Mouse (Mus musculus) hindbrain, embryonic 16.5 days (tissue): ENCODE measurements around the gene Myo10. TPM values are rescaled to one million over a fixed set of nuclear protein-coding genes. Genes with fewer than 3 reads are reported as not detected.

ENCODE experiments used
- ATAC-seq: fragments of 200-750 bp; cut with Nextera tagmentation; 2 replicates; pipeline ENCODE4 v1.8.0; 2017; ENCODE audit warnings: moderate TSS enrichment, moderate library complexity
- H3K27ac ChIP-seq: fragments of 300-500 bp; sonication (generic); 2 replicates; pipeline ENCODE4 v1.5.1; 2014; ENCODE audit warnings: low read depth, mild to moderate bottlenecking, control low read depth, low read length, moderate library complexity
- H3K27me3 ChIP-seq: fragments of 300-500 bp; sonication (generic); replicated peaks from 2 replicates; pipeline ENCODE4 v1.6.1; 2014; ENCODE audit warnings: low read length; ENCODE audit not compliant: control insufficient read depth, insufficient read depth
- H3K36me3 ChIP-seq: fragments of 300-500 bp; sonication (generic); 2 replicates; pipeline ENCODE4 v1.6.1; 2014; ENCODE audit warnings: mild to moderate bottlenecking, low read length, moderate library complexity, mixed read lengths; ENCODE audit not compliant: control insufficient read depth, insufficient read depth
- H3K4me1 ChIP-seq: fragments of 300-500 bp; sonication (generic); 2 replicates; pipeline ENCODE4 v1.6.1; 2014; ENCODE audit warnings: low read depth, low read length; ENCODE audit not compliant: control insufficient read depth, insufficient read depth
- H3K4me2 ChIP-seq: fragments of 300-500 bp; sonication (generic); 2 replicates; pipeline ENCODE4 v1.6.1; 2014; ENCODE audit warnings: mild to moderate bottlenecking, low read length, control low read depth, moderate library complexity
- H3K4me3 ChIP-seq: fragments of 300-500 bp; sonication (generic); 2 replicates; pipeline ENCODE4 v1.5.1; 2014; ENCODE audit warnings: mild to moderate bottlenecking, low read length, control low read depth, moderate library complexity
- H3K9ac ChIP-seq: fragments of 300-500 bp; sonication (generic); 2 replicates; pipeline ENCODE4 v1.6.1; 2014; ENCODE audit warnings: low read depth, mild to moderate bottlenecking, control low read depth, low read length, moderate library complexity
- H3K9me3 ChIP-seq: fragments of 300-500 bp; sonication (generic); 2 replicates; pipeline ENCODE4 v1.6.1; 2014; ENCODE audit warnings: mild to moderate bottlenecking, low read length, moderate library complexity; ENCODE audit not compliant: control insufficient read depth
- WGBS: fragments of 180-500 bp; shearing (Covaris S2); extraction: QIAGEN DNeasy Blood & Tissue Kit; methylation state at CpG from one replicate; pipeline ENCODE4 v1.1.7; 2014; 5-methylcytosine and 5-hydroxymethylcytosine counted together
- polyA plus RNA-seq: library from polyadenylated mRNA; unstranded; fragments of >200 nt; fragmentation: Nextera tagmentation; extraction: Ambion mirVana; gene quantifications from 2 replicates; pipeline ENCODE4 v1.2.1, GENCODE M21; 2015

The Myo10 gene
- polyA plus RNA-seq, 1 experiment from 2014 or later: 26.2 TPM

DNA sequence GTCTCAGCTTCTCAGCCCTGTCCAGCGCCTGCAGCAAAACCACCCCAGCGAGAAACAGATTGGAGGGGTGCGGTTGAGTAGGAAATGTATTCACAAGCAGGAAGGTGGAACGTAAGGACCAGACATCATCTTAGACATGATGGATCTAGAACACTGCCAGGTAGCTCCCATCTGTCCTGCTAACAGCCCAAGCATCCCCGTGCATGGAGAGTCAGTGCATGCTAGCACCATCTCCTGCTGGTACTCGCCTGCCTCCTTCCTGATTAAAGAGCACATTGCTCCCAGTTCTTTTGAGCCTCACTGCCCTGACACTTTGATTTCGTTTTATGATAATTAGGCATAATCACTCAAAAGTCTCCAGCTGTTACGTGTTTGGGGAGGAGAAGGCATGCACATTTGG, 96.9 kb downstream of the Myo10 start:
- H3K4me3 ChIP-seq: no peak overlapping the region
- no peak overlapping the region for H3K27ac ChIP-seq
- no peak overlapping the region for H3K9ac ChIP-seq
- H3K9me3 ChIP-seq: no peaks in the 10 kb centered on the region
- no peaks in the 10 kb centered on the region for H3K27me3 ChIP-seq
- ATAC-seq: no peak
- no peaks in the 10 kb centered on the region for H3K36me3 ChIP-seq
- 68% methylated on average over 8 of the region's 8 CpGs for WGBS
- H3K4me1 ChIP-seq: peaks cover 11% of the 10 kb centered on the region
- H3K4me2 ChIP-seq: no peak overlapping the region

DNA sequence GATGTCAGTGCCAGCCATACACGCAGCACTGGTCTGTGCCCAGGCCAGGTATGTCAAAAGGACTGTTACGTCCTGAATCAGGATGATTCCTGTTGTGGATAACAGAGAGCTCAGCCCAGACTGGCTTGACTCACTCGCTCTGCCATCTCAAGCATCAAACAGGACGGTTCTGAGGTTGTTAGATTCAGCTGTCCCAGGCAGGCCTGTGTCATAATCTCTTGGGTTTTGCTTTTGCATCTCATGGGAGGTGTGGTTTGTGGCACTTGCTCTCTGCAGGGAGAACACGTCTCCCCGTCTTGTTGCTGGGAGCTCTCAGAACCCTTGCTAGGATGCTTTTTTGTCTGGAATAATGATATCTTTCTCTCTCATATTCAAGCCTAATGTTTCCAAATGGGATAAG, 97.9 kb downstream of the Myo10 start:
- Histone ChIP-seq H3K9me3 (no peaks in the 10 kb centered on the region), H3K4me3 (no peak overlapping the region), H3K9ac (no peak overlapping the region), H3K4me1 (peaks cover 8% of the 10 kb centered on the region), H3K27me3 (no peaks in the 10 kb centered on the region), H3K4me2 (no peak overlapping the region), H3K36me3 (no peaks in the 10 kb centered on the region), H3K27ac (no peak overlapping the region)
- WGBS: 85% methylated on average over 6 of the region's 6 CpGs
- ATAC-seq: no peak

- no peak for ATAC-seq
- Histone ChIP-seq H3K4me2 (no peak overlapping the region), H3K4me1 (no peaks in the 10 kb centered on the region; the same call in 1 of the 2 replicates), H3K9ac (no peak overlapping the region), H3K4me3 (no peak overlapping the region), H3K36me3 (no peaks in the 10 kb centered on the region), H3K27me3 (no peaks in the 10 kb centered on the region), H3K27ac (no peak overlapping the region), H3K9me3 (no peaks in the 10 kb centered on the region)
- 64% methylated on average over 12 of the region's 12 CpGs for WGBS
Measured at GRCm38 (mm10) chr15:25723281-25724113, 101.2 kb downstream of the Myo10 start.

GRCm38 (mm10) chr15:25724549-25724948, 102.2 kb downstream of the Myo10 start:
- WGBS: 92% methylated on average over 6 of the region's 6 CpGs
- Histone ChIP-seq H3K4me3 (no peak overlapping the region), H3K27me3 (no peaks in the 10 kb centered on the region), H3K4me1 (no peaks in the 10 kb centered on the region; the same call in 1 of the 2 replicates), H3K27ac (no peak overlapping the region), H3K9me3 (no peaks in the 10 kb centered on the region), H3K36me3 (no peaks in the 10 kb centered on the region), H3K9ac (no peak overlapping the region), H3K4me2 (no peak overlapping the region)
- no peak for ATAC-seq

DNA sequence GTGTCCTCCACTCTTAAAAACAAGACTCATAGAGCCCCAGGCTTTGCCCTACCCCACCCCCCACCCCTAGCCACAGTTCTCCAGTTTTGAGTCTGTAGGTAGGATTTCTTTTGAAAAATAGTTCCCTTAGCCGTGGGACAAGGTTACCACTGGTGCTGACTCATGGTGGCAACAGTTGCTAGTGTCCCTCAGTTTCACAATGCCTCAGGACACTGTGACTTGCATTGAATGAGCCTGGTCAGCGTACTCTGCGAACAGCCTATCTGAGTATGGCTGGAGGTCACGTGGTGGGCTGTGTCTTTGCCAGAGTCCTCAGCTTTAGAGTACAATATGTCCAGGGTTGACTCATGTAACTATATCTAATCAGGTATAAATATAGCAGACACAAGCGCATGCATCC, 104.5 kb downstream of the Myo10 start:
- 0 out of 2 replicates have a peak, but pooled peaks have one; percentile 30 for ATAC-seq
- 81% methylated on average over 5 of the region's 5 CpGs for WGBS
- Histone ChIP-seq H3K36me3 (no peaks in the 10 kb centered on the region), H3K4me3 (no peak overlapping the region), H3K27ac (no peak overlapping the region), H3K4me2 (no peak overlapping the region), H3K4me1 (no peaks in the 10 kb centered on the region; the same call in 1 of the 2 replicates), H3K9me3 (no peaks in the 10 kb centered on the region), H3K9ac (no peak overlapping the region), H3K27me3 (no peaks in the 10 kb centered on the region)

DNA sequence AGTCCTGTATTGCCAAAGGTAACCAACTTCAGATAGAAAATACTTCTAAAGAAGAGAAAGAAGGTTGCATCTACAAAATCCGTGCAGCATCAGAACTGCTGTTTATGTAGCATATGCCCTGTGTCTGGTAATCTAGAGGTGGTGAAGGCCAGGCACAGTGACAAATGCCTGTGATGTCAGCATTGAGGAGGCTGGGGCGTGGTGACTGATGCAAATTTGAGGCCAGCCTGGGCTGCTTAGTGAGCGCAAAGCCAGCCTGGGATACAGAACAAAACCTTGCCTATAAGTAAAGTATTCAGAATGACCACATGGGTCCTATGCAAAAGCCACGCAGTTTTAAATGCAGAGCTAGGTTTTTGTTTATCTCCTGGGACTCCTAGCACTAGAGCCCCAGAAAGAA, 106.2 kb downstream of the Myo10 start:
- no peaks in the 10 kb centered on the region for H3K36me3 ChIP-seq
- no peak overlapping the region for H3K4me2 ChIP-seq
- WGBS: 62% methylated on average over 4 of the region's 4 CpGs
- H3K4me3 ChIP-seq: no peak overlapping the region
- no peak for ATAC-seq
- no peaks in the 10 kb centered on the region for H3K9me3 ChIP-seq
- H3K9ac ChIP-seq: no peak overlapping the region
- no peak overlapping the region for H3K27ac ChIP-seq
- no peaks in the 10 kb centered on the region for H3K27me3 ChIP-seq
- H3K4me1 ChIP-seq: no peaks in the 10 kb centered on the region; the same call in 1 of the 2 replicates

DNA sequence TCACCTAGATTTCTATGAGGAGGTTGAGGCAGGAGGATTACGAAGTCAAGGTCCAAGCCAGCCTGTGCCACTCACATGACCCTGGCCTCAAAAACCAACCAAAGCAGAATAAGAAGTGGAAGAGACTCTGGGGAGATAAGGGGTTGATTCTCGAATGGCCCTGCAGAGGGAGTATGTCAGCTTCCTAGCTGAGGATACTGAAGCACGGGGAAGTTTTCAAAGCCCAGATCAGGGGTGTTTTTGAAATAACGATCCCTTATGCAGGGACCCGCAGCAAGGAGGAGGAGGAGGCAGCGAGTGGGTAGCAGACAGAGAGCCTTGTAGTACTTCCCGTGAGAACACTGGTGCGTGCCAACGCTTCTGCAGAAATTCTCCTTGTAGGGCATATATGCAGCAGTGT, 108.7 kb downstream of the Myo10 start:
- no peak overlapping the region for H3K9ac ChIP-seq
- no peak overlapping the region for H3K4me3 ChIP-seq
- H3K4me2 ChIP-seq: no peak overlapping the region
- no peaks in the 10 kb centered on the region for H3K36me3 ChIP-seq
- 32% methylated on average over 9 of the region's 9 CpGs for WGBS
- H3K27me3 ChIP-seq: no peaks in the 10 kb centered on the region
- H3K4me1 ChIP-seq: no peaks in the 10 kb centered on the region
- no peak for ATAC-seq
- H3K9me3 ChIP-seq: no peaks in the 10 kb centered on the region
- H3K27ac ChIP-seq: no peak overlapping the region

- Histone ChIP-seq H3K9me3 (no peaks in the 10 kb centered on the region), H3K4me1 (no peaks in the 10 kb centered on the region), H3K4me3 (no peak overlapping the region), H3K27ac (no peak overlapping the region), H3K27me3 (no peaks in the 10 kb centered on the region), H3K9ac (no peak overlapping the region), H3K36me3 (no peaks in the 10 kb centered on the region), H3K4me2 (no peak overlapping the region)
- ATAC-seq: peak; percentile 83
- WGBS: 68% methylated on average over 8 of the region's 8 CpGs
Measured at GRCm38 (mm10) chr15:25732758-25733428, 110.6 kb downstream of the Myo10 start.

- no peaks in the 10 kb centered on the region for H3K9me3 ChIP-seq
- ATAC-seq: no peak
- H3K4me1 ChIP-seq: no peaks in the 10 kb centered on the region
- H3K4me3 ChIP-seq: no peak overlapping the region
- no peak overlapping the region for H3K27ac ChIP-seq
- H3K27me3 ChIP-seq: no peaks in the 10 kb centered on the region
- H3K36me3 ChIP-seq: no peaks in the 10 kb centered on the region
- no peak overlapping the region for H3K4me2 ChIP-seq
- WGBS: 90% methylated on average over 11 of the region's 11 CpGs
- no peak overlapping the region for H3K9ac ChIP-seq
Measured at GRCm38 (mm10) chr15:25733739-25734430, 111.6 kb downstream of the Myo10 start.
